Mouse (Mus musculus) cerebellum, adult (tissue): ENCODE data around the gene Klhl32.

Source experiments
- ATAC-seq: cut with Nextera tagmentation; 2 replicates; pipeline ENCODE4 v1.9.2; 2017; ENCODE audit warnings: mild to moderate bottlenecking, moderate library complexity, mixed read lengths; ENCODE audit not compliant: insufficient number of reproducible peaks, low FRiP score, low TSS enrichment

The Klhl32 gene

GRCm38 (mm10) chr4:24797280-24797679, 53.6 kb downstream of the Klhl32 start:
- ATAC-seq = no peak

DNA sequence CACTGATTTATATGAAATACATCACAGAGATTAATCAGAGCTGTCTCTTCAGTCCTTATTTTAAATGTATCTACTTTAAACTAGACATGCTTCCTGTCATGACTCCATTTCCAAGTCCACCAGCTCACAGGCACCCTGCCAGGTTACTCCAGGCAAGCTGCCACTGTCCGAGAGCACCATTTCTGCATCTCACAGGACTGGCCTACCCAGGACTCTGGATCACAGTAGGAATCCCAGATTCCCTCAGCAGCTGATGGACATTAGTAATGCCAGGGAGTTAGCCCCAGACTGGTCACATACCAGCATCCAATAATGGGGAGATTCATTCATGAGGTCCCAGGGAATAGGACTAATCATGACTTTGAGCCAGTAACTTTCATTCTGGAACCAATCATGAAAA, 54.7 kb downstream of the Klhl32 start:
- peak; percentile 75 for ATAC-seq

DNA sequence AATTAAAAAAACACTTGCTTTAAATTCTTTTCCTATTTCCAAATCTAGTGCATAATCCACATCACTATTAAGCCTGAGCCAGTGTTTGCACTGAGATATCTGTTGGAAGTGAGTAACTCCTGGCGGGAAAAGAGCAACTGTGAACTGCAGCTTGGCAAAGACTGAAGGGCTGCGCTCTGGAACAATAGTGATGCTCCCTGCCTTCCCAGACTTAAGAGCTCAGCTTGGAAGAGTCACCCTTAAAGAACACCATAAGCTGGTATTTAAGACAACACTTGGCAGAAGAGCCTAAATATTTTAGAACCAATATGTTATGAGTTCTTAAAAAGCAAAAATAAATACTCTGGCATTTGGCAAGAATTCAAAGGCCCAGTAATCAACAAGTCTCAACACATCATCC, 55.7 kb downstream of the Klhl32 start:
- ATAC-seq = no peak

- no peak for ATAC-seq
Measured at GRCm38 (mm10) chr4:24793726-24794345, 57.1 kb downstream of the Klhl32 start.

- no peak for ATAC-seq
Measured at GRCm38 (mm10) chr4:24792416-24792981, 58.4 kb downstream of the Klhl32 start.

DNA sequence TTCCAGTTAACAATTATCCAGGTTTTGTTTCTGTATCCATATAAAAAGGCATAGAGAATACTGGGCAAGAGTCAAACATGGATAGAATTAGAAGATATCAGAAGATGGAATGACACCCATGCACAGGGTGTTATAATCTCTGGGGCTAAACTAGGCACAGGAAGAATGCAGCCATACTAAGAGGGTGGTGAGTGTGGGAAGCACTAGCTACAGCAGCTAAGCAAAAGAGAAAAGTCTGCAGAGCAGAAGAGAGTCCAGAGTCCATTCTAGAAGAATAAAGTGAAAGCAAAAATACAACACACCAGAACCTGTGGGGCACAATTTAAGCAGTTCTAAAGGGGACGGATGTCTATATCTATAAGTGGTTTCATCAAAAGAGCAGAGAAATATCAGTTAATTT, 61.6 kb downstream of the Klhl32 start:
- no peak for ATAC-seq

GRCm38 (mm10) chr4:24785757-24786532, 65.0 kb downstream of the Klhl32 start:
- no peak for ATAC-seq

DNA sequence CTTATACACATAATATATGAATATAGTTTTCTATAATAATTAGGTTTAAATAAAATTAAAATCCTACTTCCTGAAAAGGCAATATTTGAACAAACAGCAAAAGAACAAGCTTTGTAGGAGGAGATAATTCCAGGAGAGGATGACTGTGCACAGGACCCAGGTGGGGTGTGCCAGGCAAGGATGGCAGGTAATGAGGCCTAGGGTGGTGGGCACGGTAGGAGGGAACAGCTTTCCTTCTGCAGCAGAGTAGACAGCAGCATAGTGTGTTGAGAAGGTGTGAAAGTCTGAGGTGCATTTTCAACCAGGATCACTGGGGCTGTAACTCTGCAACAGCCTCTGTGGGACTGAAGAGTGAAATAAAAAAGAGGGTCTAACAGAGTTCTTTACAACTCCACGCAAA, 85.0 kb downstream of the Klhl32 start:
- ATAC-seq = no peak

GRCm38 (mm10) chr4:24765469-24765868, 85.5 kb downstream of the Klhl32 start:
- no peak for ATAC-seq

DNA sequence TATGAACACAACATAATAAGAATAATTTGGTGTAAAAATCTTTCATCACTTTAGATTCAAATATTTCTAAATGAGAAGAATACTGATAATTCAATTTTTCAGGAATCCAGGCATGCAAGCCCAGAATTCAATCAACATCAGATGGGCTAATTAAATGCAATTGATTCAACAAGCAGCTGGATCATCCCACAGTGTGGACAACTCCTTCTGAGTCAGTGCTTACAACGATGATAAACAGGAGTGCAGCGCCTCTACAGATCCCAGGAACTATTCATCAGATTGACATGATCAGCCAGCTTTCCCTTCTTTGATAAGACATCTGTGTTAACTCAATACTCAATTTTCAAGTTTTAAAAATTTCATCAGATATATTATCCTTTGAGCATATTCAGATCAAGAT, 86.4 kb downstream of the Klhl32 start:
- no peak for ATAC-seq

DNA sequence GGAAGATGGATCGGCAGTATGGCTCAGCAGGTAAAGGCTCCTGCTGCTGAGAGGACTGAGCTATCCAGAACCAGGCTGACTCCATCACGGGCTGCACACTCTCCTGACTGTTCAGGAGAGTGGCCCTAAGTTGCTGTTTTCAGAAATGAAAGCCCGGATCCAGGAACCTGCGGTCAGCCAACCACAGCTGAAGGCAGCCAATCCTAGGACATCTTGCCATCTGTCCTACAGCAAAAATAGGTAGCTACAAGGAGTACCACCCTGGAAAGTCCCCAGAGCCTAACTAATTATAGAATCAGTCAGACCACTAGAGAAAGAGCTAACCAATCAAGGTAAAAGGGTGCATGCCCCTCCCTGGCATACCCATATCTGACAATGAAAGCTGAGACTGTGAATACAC, 87.5 kb downstream of the Klhl32 start:
- ATAC-seq = peak; percentile 87

DNA sequence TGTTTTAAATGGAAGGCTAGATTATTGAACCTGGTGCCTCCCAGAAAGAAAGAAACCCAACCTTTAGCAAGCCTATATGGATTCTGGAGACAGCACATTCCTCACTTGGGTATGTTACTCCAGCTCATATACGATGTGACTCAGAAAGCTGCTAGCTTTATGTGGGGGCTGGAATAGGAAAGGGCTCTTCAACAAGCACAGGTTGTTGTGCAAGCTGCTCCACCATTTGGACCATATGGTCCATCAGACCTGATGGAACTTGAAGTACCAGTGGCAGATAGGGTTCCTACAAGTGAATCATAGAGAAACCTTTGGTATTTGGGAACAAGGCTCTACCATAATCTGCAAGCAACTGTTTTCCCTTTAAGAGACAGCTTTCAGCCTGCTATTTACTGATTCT, 92.0 kb downstream of the Klhl32 start:
- peak; percentile 47; the same call in 1 of the 2 replicates for ATAC-seq

GRCm38 (mm10) chr4:24752517-24753208, 98.3 kb downstream of the Klhl32 start:
- ATAC-seq = no peak

DNA sequence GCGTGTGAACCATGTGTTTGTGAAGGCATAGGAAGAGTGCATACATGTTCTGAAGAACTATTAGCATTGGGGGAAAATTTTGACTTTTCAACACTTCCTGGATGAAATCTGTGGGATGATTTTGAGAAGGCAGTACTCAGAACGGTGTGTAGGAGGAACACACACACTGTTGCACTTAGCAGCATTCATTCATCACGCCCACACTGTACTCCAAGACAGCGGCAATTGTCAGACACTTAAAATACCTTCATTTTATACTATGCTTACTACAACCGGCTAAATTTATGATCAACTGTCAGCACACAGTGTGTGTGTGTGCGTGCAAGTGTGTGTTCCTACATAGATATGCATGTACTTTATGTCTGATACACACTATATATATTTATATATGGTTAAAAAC, 113.8 kb downstream of the Klhl32 start:
- no peak for ATAC-seq

- peak; percentile 84 for ATAC-seq
Measured at GRCm38 (mm10) chr4:24720834-24721233, 130.1 kb downstream of the Klhl32 start.

- no peak for ATAC-seq
Measured at GRCm38 (mm10) chr4:24715559-24715958, 135.4 kb downstream of the Klhl32 start.

GRCm38 (mm10) chr4:24714367-24714766, 136.6 kb downstream of the Klhl32 start:
- no peak for ATAC-seq

DNA sequence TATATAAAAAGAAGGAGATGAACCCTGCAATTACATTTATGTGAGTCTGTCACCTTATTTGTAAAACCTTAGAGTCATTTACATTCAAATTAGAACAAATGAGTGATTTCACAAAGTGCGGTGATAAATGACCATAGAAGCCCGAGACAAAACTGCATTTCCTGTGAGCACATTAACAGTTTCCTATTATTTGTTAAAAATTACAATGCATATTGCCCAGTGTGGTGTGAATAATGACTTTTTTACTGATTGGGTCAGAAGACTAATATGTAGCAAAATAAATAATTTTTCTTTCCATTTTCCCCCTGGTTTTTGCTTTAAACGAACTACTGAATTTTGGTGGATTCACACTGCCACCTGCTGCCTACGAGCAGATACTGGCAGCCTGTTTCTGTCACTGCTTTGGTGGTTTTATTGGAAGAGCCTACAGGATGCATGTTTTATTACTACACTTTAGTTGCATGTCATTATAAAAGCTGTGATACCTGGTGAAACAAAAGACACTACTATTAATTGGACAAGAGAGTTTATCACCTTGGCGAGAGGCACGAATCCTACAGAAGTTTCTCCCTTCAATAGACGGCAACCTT, 152.3 kb downstream of the Klhl32 start:
- peak; percentile 26; the same call in 1 of the 2 replicates for ATAC-seq

GRCm38 (mm10) chr4:24680080-24680479, 170.8 kb downstream of the Klhl32 start:
- no peak for ATAC-seq

- ATAC-seq = no peak
Measured at GRCm38 (mm10) chr4:24670007-24670406, 180.9 kb downstream of the Klhl32 start.

DNA sequence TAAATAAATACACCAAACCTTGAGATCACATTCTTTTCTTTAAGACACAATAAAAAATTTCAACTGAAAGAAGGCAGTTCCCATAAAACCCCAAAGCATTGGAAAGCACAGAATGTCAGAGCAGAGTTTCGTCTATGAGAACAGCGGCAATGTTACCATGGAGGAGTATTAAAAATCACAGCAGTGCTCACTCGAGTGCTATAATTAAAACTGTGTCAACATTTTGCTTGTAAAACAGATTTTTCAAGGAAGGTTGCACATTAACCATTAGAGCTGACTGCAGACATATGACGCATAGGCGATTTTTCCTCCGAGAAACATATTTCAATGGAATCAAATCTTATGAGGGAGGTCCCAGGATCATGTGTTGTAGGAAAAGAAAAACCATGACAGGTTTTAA, 191.7 kb downstream of the Klhl32 start:
- ATAC-seq = no peak
